Mouse (Mus musculus) gastrocnemius, adult 2 months (tissue): ENCODE data around the gene Wwc2. TPM values are rescaled to one million over a fixed set of nuclear protein-coding genes. Genes with fewer than 3 reads are reported as not detected.

ENCODE experiments used
- DNase-seq: peaks from one replicate; pipeline ENCODE4 v3.0.0; 2022
- H3K27ac ChIP-seq: fragments of 200-600 bp; 2 replicates; pipeline ENCODE4 v1.8.1; 2022; ENCODE audit warnings: mild to moderate bottlenecking
- H3K4me3 ChIP-seq: fragments of 200-600 bp; 2 replicates; pipeline ENCODE4 v1.8.1; 2022; ENCODE audit warnings: mild to moderate bottlenecking, moderate library complexity
- CTCF ChIP-seq: fragments of 200-600 bp; IDR thresholded peaks from 2 replicates; pipeline ENCODE4 v1.8.1; 2022; ENCODE audit warnings: antibody characterized with exemption, mild to moderate bottlenecking, moderate library complexity
- intact Hi-C: fragments of 180-260 bp; cut with DNase I; formaldehyde crosslinking; loops from one replicate; pipeline ENCODE4 v1.15.1; 2025
- total RNA-seq, 2 experiments: library from RNA; stranded (reverse); gene quantifications; 2 replicates each; pipeline ENCODE4 v1.2.3; 2021

The Wwc2 gene
- total RNA-seq, 2 experiments from 2014 or later = 5.0 to 8.3 TPM

DNA sequence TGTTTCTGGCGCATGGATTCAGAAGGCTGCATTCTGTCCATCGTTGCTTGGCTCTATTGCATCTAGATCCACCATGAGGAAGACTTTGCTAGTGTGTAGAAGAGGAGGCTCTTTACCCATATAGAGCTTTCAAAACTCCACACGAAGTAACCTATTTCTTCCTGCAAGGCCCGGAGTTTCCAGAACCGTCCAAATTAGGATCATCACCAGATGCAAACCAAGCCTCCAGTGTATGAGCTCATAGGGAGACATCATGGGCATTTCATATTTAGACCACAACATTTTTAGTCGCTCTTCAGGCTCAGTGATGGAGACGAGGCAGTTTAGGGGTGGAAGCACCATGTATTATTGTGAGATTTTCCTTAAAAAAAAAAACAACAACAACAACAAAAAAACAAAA, 213.3 kb downstream of the Wwc2 start:
- Histone ChIP-seq H3K4me3 (no peak overlapping the region), H3K27ac (no peak overlapping the region)
- no peak for DNase-seq
- no peak for TF ChIP-seq CTCF
- intact Hi-C loops = no loop called here

Other genes with a start within 250 kb of the Wwc2 start
- gene Cldn24, start 168.8 kb downstream of the Wwc2 start, total RNA-seq = not detected
- gene Cldn22, start 166.4 kb downstream of the Wwc2 start, total RNA-seq = under 1 TPM; 0.31 TPM
- 1 to 10 TPM in 1 of 2 experiments, under 1 TPM in 1; 0.99 to 1.0 TPM for gene Dctd, start 108.2 kb upstream of the Wwc2 start, total RNA-seq